Mouse (Mus musculus) midbrain, embryonic 10.5 days (tissue): ENCODE measurements around the gene Fkbp6. TPM values are rescaled to one million over a fixed set of nuclear protein-coding genes. Genes with fewer than 3 reads are reported as not detected.
"Not testable (repeated sequence)": the region's sequence is repeated elsewhere in the genome, so short reads cannot be mapped to it uniquely, and the experiment has no call there.

Source experiments
- DNase-seq: peaks from one replicate; pipeline ENCODE4 v3.0.0-alpha.2; 2017; ENCODE audit warnings: low spot score
- H3K27ac ChIP-seq: fragments of 300-500 bp; sonication (generic); replicated peaks from 2 replicates; pipeline ENCODE4 v1.5.1; 2016; ENCODE audit warnings: mild to moderate bottlenecking
- H3K27me3 ChIP-seq: fragments of 300-500 bp; sonication (generic); 2 replicates; pipeline ENCODE4 v1.6.1; 2016; ENCODE audit warnings: low read depth, mild to moderate bottlenecking; ENCODE audit not compliant: poor library complexity, severe bottlenecking
- H3K36me3 ChIP-seq: fragments of 300-500 bp; sonication (generic); 2 replicates; pipeline ENCODE4 v1.6.1; 2016; ENCODE audit warnings: mild to moderate bottlenecking, moderate library complexity
- H3K4me1 ChIP-seq: fragments of 300-500 bp; sonication (generic); 2 replicates; pipeline ENCODE4 v1.6.1; 2016
- H3K4me3 ChIP-seq: fragments of 300-500 bp; sonication (generic); 2 replicates; pipeline ENCODE4 v1.5.1; 2016; ENCODE audit warnings: mild to moderate bottlenecking, moderate library complexity
- H3K9me3 ChIP-seq: fragments of 300-500 bp; sonication (generic); replicated peaks from 2 replicates; pipeline ENCODE4 v1.6.1; 2016; ENCODE audit warnings: mild to moderate bottlenecking
- WGBS: fragments of 180-500 bp; shearing (Covaris S2); methylation state at CpG from one replicate; pipeline ENCODE4 v1.1.7; 2016; 5-methylcytosine and 5-hydroxymethylcytosine counted together
- polyA plus RNA-seq: library from polyadenylated mRNA; unstranded; fragments of >200 nt; fragmentation: Nextera tagmentation; extraction: Ambion mirVana; gene quantifications from 2 replicates; pipeline ENCODE4 v1.2.1, GENCODE M21; 2016

Gene Fkbp6
- polyA plus RNA-seq, 1 experiment from 2014 or later, result not detected

- WGBS, result under 1% methylated on average over 64 of the region's 64 CpGs
- peaks cover 6% of the 10 kb centered on the region; the same call in 1 of the 2 replicates for H3K9me3 ChIP-seq
- H3K27ac ChIP-seq, result peak within 1 kb of the TSS; percentile 86
- peaks cover 39% of the 10 kb centered on the region for H3K36me3 ChIP-seq
- H3K4me3 ChIP-seq, result peak within 1 kb of the TSS; percentile 92
- peak; percentile 95 for DNase-seq
- H3K27me3 ChIP-seq, result peaks cover 5% of the 10 kb centered on the region; the same call in 1 of the 2 replicates
- H3K4me1 ChIP-seq, result peaks cover 18% of the 10 kb centered on the region
These were observed 20.2 kb upstream of the Fkbp6 start, which contains the start of gene Nsun5 for GRCm38 (mm10) chr5:135369787-135370654. Gene Nsun5, plus strand, starts transcription at chr5:135369953.

- not testable (repeated sequence) for H3K9me3 ChIP-seq, DNase-seq, H3K27me3 ChIP-seq
- Histone ChIP-seq H3K27ac (peak overlapping the region; percentile 86), H3K4me1 (peaks cover 18% of the 10 kb centered on the region), H3K36me3 (peaks cover 30% of the 10 kb centered on the region), H3K4me3 (peak overlapping the region; percentile 92)
- 60% methylated on average over 9 of the region's 9 CpGs for WGBS
These were observed 19.4 kb upstream of the Fkbp6 start for GRCm38 (mm10) chr5:135369196-135369595.

- Histone ChIP-seq H3K27me3 (peaks cover 5% of the 10 kb centered on the region; the same call in 1 of the 2 replicates), H3K9me3 (peaks cover 2% of the 10 kb centered on the region; the same call in 1 of the 2 replicates), H3K27ac (no peak overlapping the region), H3K4me3 (no peak overlapping the region), H3K4me1 (peaks cover 18% of the 10 kb centered on the region), H3K36me3 (peaks cover 21% of the 10 kb centered on the region)
- DNase-seq, result no peak
- 83% methylated on average over 6 of the region's 6 CpGs for WGBS
These were observed 18.5 kb upstream of the Fkbp6 start for GRCm38 (mm10) chr5:135368312-135368711.

GRCm38 (mm10) chr5:135367841-135368240, 18.0 kb upstream of the Fkbp6 start:
- Histone ChIP-seq H3K4me3 (no peak overlapping the region), H3K36me3 (peaks cover 17% of the 10 kb centered on the region), H3K27ac (no peak overlapping the region), H3K4me1 (peaks cover 18% of the 10 kb centered on the region), H3K27me3 (peaks cover 5% of the 10 kb centered on the region; the same call in 1 of the 2 replicates), H3K9me3 (no peaks in the 10 kb centered on the region)
- WGBS, result 57% methylated on average over 6 of the region's 6 CpGs
- DNase-seq, result no peak

GRCm38 (mm10) chr5:135363540-135363939, 13.7 kb upstream of the Fkbp6 start:
- Histone ChIP-seq H3K27ac (no peak overlapping the region), H3K36me3 (no peaks in the 10 kb centered on the region), H3K4me3 (no peak overlapping the region), H3K27me3 (peaks cover 5% of the 10 kb centered on the region; the same call in 1 of the 2 replicates), H3K9me3 (no peaks in the 10 kb centered on the region; the same call in 1 of the 2 replicates), H3K4me1 (no peaks in the 10 kb centered on the region; the same call in 1 of the 2 replicates)
- peak; percentile 69 for DNase-seq
- 29% methylated on average over 12 of the region's 12 CpGs for whole genome bisulfite sequencing

GRCm38 (mm10) chr5:135362572-135362971, 12.7 kb upstream of the Fkbp6 start:
- DNase-seq, result no peak
- no peaks in the 10 kb centered on the region for H3K36me3 ChIP-seq
- no peak overlapping the region for H3K27ac ChIP-seq
- H3K4me1 ChIP-seq, result no peaks in the 10 kb centered on the region
- H3K9me3 ChIP-seq, result peaks cover 2% of the 10 kb centered on the region
- no peak overlapping the region for H3K4me3 ChIP-seq
- WGBS, result 86% methylated on average over 3 of the region's 3 CpGs
- H3K27me3 ChIP-seq, result peaks cover 5% of the 10 kb centered on the region; the same call in 1 of the 2 replicates

- H3K4me3 ChIP-seq, result no peak overlapping the region
- H3K36me3 ChIP-seq, result no peaks in the 10 kb centered on the region
- no peaks in the 10 kb centered on the region for H3K27me3 ChIP-seq
- no peak for DNase-seq
- no peak overlapping the region for H3K27ac ChIP-seq
- peaks cover 4% of the 10 kb centered on the region for H3K9me3 ChIP-seq
- no peaks in the 10 kb centered on the region for H3K4me1 ChIP-seq
- 94% methylated on average over 2 of the region's 2 CpGs for WGBS
These were observed 9.9 kb upstream of the Fkbp6 start for GRCm38 (mm10) chr5:135359772-135360171.

GRCm38 (mm10) chr5:135357556-135357955, 7.7 kb upstream of the Fkbp6 start:
- no peaks in the 10 kb centered on the region for H3K36me3 ChIP-seq

GRCm38 (mm10) chr5:135356090-135356489, 6.2 kb upstream of the Fkbp6 start:
- H3K4me1 ChIP-seq, result no peaks in the 10 kb centered on the region; the same call in 1 of the 2 replicates
- WGBS, result 74% methylated on average over 1 of the region's 1 CpGs
- H3K4me3 ChIP-seq, result no peak overlapping the region

More at GRCm38 (mm10) chr5:135357556-135357955, 7.7 kb upstream of the Fkbp6 start:
- no peak for DNase-seq
- Histone ChIP-seq H3K9me3 (peaks cover 4% of the 10 kb centered on the region), H3K27ac (no peak overlapping the region), H3K27me3 (peaks cover 15% of the 10 kb centered on the region), H3K4me1 (no peaks in the 10 kb centered on the region; the same call in 1 of the 2 replicates), H3K4me3 (no peak overlapping the region)
- WGBS, result 87% methylated on average over 2 of the region's 2 CpGs

GRCm38 (mm10) chr5:135353564-135353963, 3.7 kb upstream of the Fkbp6 start:
- H3K9me3 ChIP-seq, result peaks cover 8% of the 10 kb centered on the region
- peak; percentile 48 for DNase-seq
- no peak overlapping the region for H3K27ac ChIP-seq
- peak overlapping the region; percentile 27 for H3K4me3 ChIP-seq
- H3K36me3 ChIP-seq, result no peaks in the 10 kb centered on the region
- peaks cover 15% of the 10 kb centered on the region for H3K27me3 ChIP-seq
- no peaks in the 10 kb centered on the region; the same call in 1 of the 2 replicates for H3K4me1 ChIP-seq
- 18% methylated on average over 20 of the region's 20 CpGs for WGBS

More at GRCm38 (mm10) chr5:135356090-135356489, 6.2 kb upstream of the Fkbp6 start:
- H3K36me3 ChIP-seq, result no peaks in the 10 kb centered on the region
- no peak overlapping the region for H3K27ac ChIP-seq
- peaks cover 15% of the 10 kb centered on the region for H3K27me3 ChIP-seq
- no peak for DNase-seq
- peaks cover 4% of the 10 kb centered on the region for H3K9me3 ChIP-seq

GRCm38 (mm10) chr5:135352995-135353394, 3.2 kb upstream of the Fkbp6 start, which contains the start of gene Trim50:
Gene Trim50, plus strand, starts transcription at chr5:135353295.
- H3K4me3 ChIP-seq, result peak within 1 kb of the TSS; percentile 27
- no peak within 1 kb of the TSS for H3K27ac ChIP-seq
- peaks cover 8% of the 10 kb centered on the region for H3K9me3 ChIP-seq
- DNase-seq, result no peak
- no peaks in the 10 kb centered on the region; the same call in 1 of the 2 replicates for H3K4me1 ChIP-seq
- WGBS, result 66% methylated on average over 9 of the region's 9 CpGs
- H3K36me3 ChIP-seq, result no peaks in the 10 kb centered on the region
- peaks cover 15% of the 10 kb centered on the region for H3K27me3 ChIP-seq

GRCm38 (mm10) chr5:135351606-135352005, 1.8 kb upstream of the Fkbp6 start:
- Histone ChIP-seq H3K9me3 (peaks cover 4% of the 10 kb centered on the region; the same call in 1 of the 2 replicates), H3K36me3 (no peaks in the 10 kb centered on the region), H3K4me3 (no peak overlapping the region), H3K27me3 (peaks cover 15% of the 10 kb centered on the region), H3K27ac (no peak overlapping the region), H3K4me1 (no peaks in the 10 kb centered on the region; the same call in 1 of the 2 replicates)
- DNase-seq, result no peak
- WGBS, result 90% methylated on average over 13 of the region's 13 CpGs
